Mouse (Mus musculus) heart, adult 2 months (tissue): ENCODE results near the gene Gm49673.
"Not testable (repeated sequence)": the region's sequence is repeated elsewhere in the genome, so short reads cannot be mapped to it uniquely, and the experiment has no call there.

ENCODE experiments used
- CTCF ChIP-seq: fragments of 200-600 bp; IDR thresholded peaks from 2 replicates; pipeline ENCODE4 v1.8.1; 2022; ENCODE audit warnings: antibody characterized with exemption, mild to moderate bottlenecking, moderate library complexity
- EP300 ChIP-seq: fragments of 200-500 bp; IDR thresholded peaks from 2 replicates; pipeline ENCODE4 v1.6.1; 2011; ENCODE audit warnings: low read depth, low read length, control low read depth; ENCODE audit not compliant: insufficient read depth
- POLR2A ChIP-seq: fragments of 200-500 bp; IDR thresholded peaks from 2 replicates; pipeline ENCODE4 v1.6.1; 2011; ENCODE audit warnings: mild to moderate bottlenecking, low read depth, low read length, control low read depth; ENCODE audit not compliant: insufficient read depth

- TF ChIP-seq CTCF, POLR2A, EP300: not testable (repeated sequence)
Observed at GRCm38 (mm10) chr17:8138116-8138515, 9.5 kb downstream of the Gm49673 start.
